In genomic region chr6:140161482-140161881, GRCm38 (mm10) we compare ENCODE assay signal across 24 mouse cellular contexts.
DNase-seq lines count a peak whose midpoint lies in the region; ATAC-seq lines count a peak whose summit lies in the region.
"Had no signal": no experiment of that assay in that cellular context is flagged by ENCODE, and none has a peak within 500 bp of the region (broad histone marks: within the 10 kb centered on the region; RNA-seq: fewer than 3 reads in every experiment).

No protein-coding gene starts in this region.

- no peak overlapping the region for H3K9ac ChIP-seq in forebrain, embryonic 16.5 days (replicated peaks; ENCODE audit: low read depth, low read length)
- H3K9ac ChIP-seq in forebrain, embryonic 12.5 days: no peak overlapping the region
- no peak overlapping the region for H3K9ac ChIP-seq in lung, embryonic 16.5 days (ENCODE audit: low read length)
- H3K9ac ChIP-seq in embryonic facial prominence, embryonic 15.5 days: no peak overlapping the region
- no peak overlapping the region for H3K9ac ChIP-seq in limb, embryonic 15.5 days
- H3K9ac ChIP-seq: hindbrain, embryonic 12.5 days had no signal

- no peaks in the 10 kb centered on the region for H3K36me3 ChIP-seq in forebrain, embryonic 16.5 days (ENCODE audit: control insufficient read depth, insufficient read depth)
- no peaks in the 10 kb centered on the region for H3K36me3 ChIP-seq in forebrain, embryonic 12.5 days (replicated peaks)
- no peaks in the 10 kb centered on the region for H3K36me3 ChIP-seq in lung, embryonic 16.5 days (ENCODE audit: control insufficient read depth, insufficient read depth, low read length)
- H3K36me3 ChIP-seq in embryonic facial prominence, embryonic 15.5 days: no peaks in the 10 kb centered on the region
- no peaks in the 10 kb centered on the region for H3K36me3 ChIP-seq in limb, embryonic 15.5 days
- H3K36me3 ChIP-seq: heart, embryonic 10.5 days; hindbrain, embryonic 12.5 days had no signal

- H3K4me3 ChIP-seq in forebrain, embryonic 16.5 days (replicated peaks; ENCODE audit: low read length): no peak overlapping the region
- no peak overlapping the region for H3K4me3 ChIP-seq in forebrain, embryonic 12.5 days (replicated peaks)
- no peak overlapping the region for H3K4me3 ChIP-seq in lung, embryonic 16.5 days (ENCODE audit: low read length)
- no peak overlapping the region for H3K4me3 ChIP-seq in embryonic facial prominence, embryonic 15.5 days (replicated peaks)
- H3K4me3 ChIP-seq in limb, embryonic 15.5 days: no peak overlapping the region
- H3K4me3 ChIP-seq: heart, embryonic 10.5 days; hindbrain, embryonic 12.5 days had no signal

- 67% methylated on average over 4 of the region's 4 CpGs for WGBS in forebrain, embryonic 16.5 days
- 75% methylated on average over 4 of the region's 4 CpGs for WGBS in forebrain, embryonic 12.5 days
- WGBS in lung, embryonic 16.5 days: 49% methylated on average over 4 of the region's 4 CpGs
- 35% methylated on average over 4 of the region's 4 CpGs for WGBS in embryonic facial prominence, embryonic 15.5 days
- 33% methylated on average over 4 of the region's 4 CpGs for WGBS in limb, embryonic 15.5 days

- H3K27me3 ChIP-seq in forebrain, embryonic 16.5 days (replicated peaks; ENCODE audit: control insufficient read depth, insufficient read depth, low read length): no peaks in the 10 kb centered on the region
- H3K27me3 ChIP-seq in forebrain, embryonic 12.5 days: no peaks in the 10 kb centered on the region
- no peaks in the 10 kb centered on the region for H3K27me3 ChIP-seq in lung, embryonic 16.5 days (ENCODE audit: control insufficient read depth, insufficient read depth, low read depth, low read length)
- no peaks in the 10 kb centered on the region for H3K27me3 ChIP-seq in embryonic facial prominence, embryonic 15.5 days
- H3K27me3 ChIP-seq in limb, embryonic 15.5 days: no peaks in the 10 kb centered on the region
- H3K27me3 ChIP-seq: CH12.LX; hindbrain, embryonic 12.5 days; Patski had no signal

- 0 out of 2 replicates have a peak, but pooled peaks cover 3% of the 10 kb centered on the region for H3K4me1 ChIP-seq in forebrain, embryonic 16.5 days (replicated peaks; ENCODE audit: control insufficient read depth, insufficient read depth, low read length)
- H3K4me1 ChIP-seq in forebrain, embryonic 12.5 days: no peaks in the 10 kb centered on the region
- no peaks in the 10 kb centered on the region; the same call in 1 of the 2 replicates for H3K4me1 ChIP-seq in lung, embryonic 16.5 days (replicated peaks; ENCODE audit: control insufficient read depth, insufficient read depth, low read length)
- peaks cover 6% of the 10 kb centered on the region; the same call in 1 of the 2 replicates for H3K4me1 ChIP-seq in embryonic facial prominence, embryonic 15.5 days
- H3K4me1 ChIP-seq in limb, embryonic 15.5 days: peaks cover 13% of the 10 kb centered on the region
- H3K4me1 ChIP-seq: heart, embryonic 10.5 days; hindbrain, embryonic 12.5 days had no signal

- H3K4me2 ChIP-seq in forebrain, embryonic 16.5 days (ENCODE audit: low read length): no peak overlapping the region
- no peak overlapping the region for H3K4me2 ChIP-seq in forebrain, embryonic 12.5 days
- no peak overlapping the region for H3K4me2 ChIP-seq in lung, embryonic 16.5 days (ENCODE audit: low read depth, low read length)
- H3K4me2 ChIP-seq in embryonic facial prominence, embryonic 15.5 days (replicated peaks): no peak overlapping the region
- no peak overlapping the region for H3K4me2 ChIP-seq in limb, embryonic 15.5 days
- H3K4me2 ChIP-seq: hindbrain, embryonic 12.5 days had no signal

- H3K9me3 ChIP-seq in forebrain, embryonic 16.5 days (ENCODE audit: control insufficient read depth, low read length): no peaks in the 10 kb centered on the region
- H3K9me3 ChIP-seq in forebrain, embryonic 12.5 days: no peaks in the 10 kb centered on the region
- H3K9me3 ChIP-seq in lung, embryonic 16.5 days (ENCODE audit: control insufficient read depth, low read length): no peaks in the 10 kb centered on the region
- H3K9me3 ChIP-seq in embryonic facial prominence, embryonic 15.5 days (replicated peaks): no peaks in the 10 kb centered on the region
- no peaks in the 10 kb centered on the region for H3K9me3 ChIP-seq in limb, embryonic 15.5 days
- H3K9me3 ChIP-seq: heart, embryonic 10.5 days; hindbrain, embryonic 12.5 days had no signal

- DNase-seq in lung, adult 18-20 months: no peak
- DNase-seq in cerebellum, adult 18-20 months: no peak
- no peak for DNase-seq in right cerebral cortex, postnatal 36 days (ENCODE audit: low spot score in 2 of 2)
- DNase-seq: adrenal gland, adult 2 months; adrenal gland, postnatal 25 days; cerebellum, adult 8-10 months; cerebellum, postnatal 14 days; embryo, embryonic 11 days; gastrocnemius, postnatal 10 days; heart, adult 18-20 months; heart, postnatal 10 days; heart, postnatal 4 days; kidney, adult 11 months had no signal

- peak; percentile 45 for ATAC-seq in forebrain, embryonic 16.5 days
- ATAC-seq in forebrain, embryonic 12.5 days (ENCODE audit: low FRiP score): no peak
- peak; percentile 57; the same call in 1 of the 2 replicates for ATAC-seq in lung, embryonic 16.5 days (ENCODE audit: low read depth)
- no peak for ATAC-seq in embryonic facial prominence, embryonic 15.5 days (ENCODE audit: insufficient number of reproducible peaks, low FRiP score, low TSS enrichment, low read depth)
- no peak for ATAC-seq in limb, embryonic 15.5 days (ENCODE audit: insufficient number of reproducible peaks, low FRiP score, low TSS enrichment, low read depth)
- ATAC-seq: hindbrain, embryonic 16.5 days; inflammation-experienced regulatory T-cells, adult 6 months; Patski had no signal

- H3K27ac ChIP-seq in forebrain, embryonic 16.5 days (ENCODE audit: low read length): no peak overlapping the region
- no peak overlapping the region for H3K27ac ChIP-seq in forebrain, embryonic 12.5 days
- H3K27ac ChIP-seq in lung, embryonic 16.5 days (ENCODE audit: low read length): no peak overlapping the region
- peak overlapping the region; percentile 35 for H3K27ac ChIP-seq in embryonic facial prominence, embryonic 15.5 days (replicated peaks)
- peak overlapping the region; percentile 73 for H3K27ac ChIP-seq in limb, embryonic 15.5 days
- H3K27ac ChIP-seq: heart, embryonic 10.5 days; hindbrain, embryonic 12.5 days had no signal

Comparison
In these comparisons a context has a peak if more than half of its experiments do, and no peak if none do; other contexts are left out.
1. ATAC-seq: peak in forebrain, embryonic 16.5 days (single experiment) and lung, embryonic 16.5 days (single experiment); none in forebrain, embryonic 12.5 days (single experiment), embryonic facial prominence, embryonic 15.5 days (single experiment) and limb, embryonic 15.5 days (single experiment).
2. H3K27ac ChIP-seq: peak in embryonic facial prominence, embryonic 15.5 days (single experiment) and limb, embryonic 15.5 days (single experiment); none in forebrain, embryonic 16.5 days (single experiment), forebrain, embryonic 12.5 days (single experiment) and lung, embryonic 16.5 days (single experiment).